Mouse (Mus musculus): ENCODE measurements around the gene Ola1.

Gene Ola1

GRCm38 (mm10) chr2:73146111-73146510, 72.6 kb downstream of the Ola1 start:
- DNase-seq (ENCODE audit: low spot score), result peak; percentile 9

GRCm38 (mm10) chr2:73143732-73144131, 75.0 kb downstream of the Ola1 start:
- DNase-seq (ENCODE audit: low spot score), result no peak

GRCm38 (mm10) chr2:73142832-73143470, 75.8 kb downstream of the Ola1 start:
- no peak for DNase-seq (ENCODE audit: low spot score)

GRCm38 (mm10) chr2:73132897-73133296, 85.8 kb downstream of the Ola1 start:
- no peak for DNase-seq (ENCODE audit: low spot score)

GRCm38 (mm10) chr2:73127686-73128085, 91.0 kb downstream of the Ola1 start:
- no peak for DNase-seq (ENCODE audit: low spot score)

- DNase-seq (ENCODE audit: low spot score), result no peak
Measured at GRCm38 (mm10) chr2:73118781-73119180, 99.9 kb downstream of the Ola1 start.

- no peak for DNase-seq (ENCODE audit: low spot score)
Measured at GRCm38 (mm10) chr2:73107089-73107488, 111.6 kb downstream of the Ola1 start.

GRCm38 (mm10) chr2:73096491-73096890, 122.2 kb downstream of the Ola1 start:
- peak; percentile 45 for DNase-seq (ENCODE audit: low spot score)

- no peak for DNase-seq (ENCODE audit: low spot score)
Measured at GRCm38 (mm10) chr2:73095300-73095699, 123.4 kb downstream of the Ola1 start.

- DNase-seq (ENCODE audit: low spot score), result no peak
Measured at GRCm38 (mm10) chr2:73093032-73093431, 125.7 kb downstream of the Ola1 start.

- peak; percentile 64 for DNase-seq (ENCODE audit: low spot score)
Measured at GRCm38 (mm10) chr2:73091302-73091701, 127.4 kb downstream of the Ola1 start.

GRCm38 (mm10) chr2:73087641-73088040, 131.1 kb downstream of the Ola1 start:
- DNase-seq (ENCODE audit: low spot score), result no peak

- DNase-seq (ENCODE audit: low spot score), result no peak
Measured at GRCm38 (mm10) chr2:73085669-73086304, 132.9 kb downstream of the Ola1 start.

- DNase-seq (ENCODE audit: low spot score), result no peak
Measured at GRCm38 (mm10) chr2:73082476-73082875, 136.2 kb downstream of the Ola1 start.

- no peak for DNase-seq (ENCODE audit: low spot score)
Measured at GRCm38 (mm10) chr2:73081861-73082260, 136.9 kb downstream of the Ola1 start.

GRCm38 (mm10) chr2:73080084-73080483, 138.6 kb downstream of the Ola1 start:
- peak; percentile 66 for DNase-seq (ENCODE audit: low spot score)

- no peak for DNase-seq (ENCODE audit: low spot score)
Measured at GRCm38 (mm10) chr2:73079311-73079710, 139.4 kb downstream of the Ola1 start.

- DNase-seq (ENCODE audit: low spot score), result no peak
Measured at GRCm38 (mm10) chr2:73073811-73074472, 144.8 kb downstream of the Ola1 start.

GRCm38 (mm10) chr2:73071201-73071600, 147.5 kb downstream of the Ola1 start:
- no peak for DNase-seq (ENCODE audit: low spot score)

- no peak for DNase-seq (ENCODE audit: low spot score)
Measured at GRCm38 (mm10) chr2:73070449-73071076, 148.2 kb downstream of the Ola1 start.

GRCm38 (mm10) chr2:73069223-73069825, 149.4 kb downstream of the Ola1 start:
- no peak for DNase-seq (ENCODE audit: low spot score)

Data from adipocyte (in vitro differentiated cells).